Mouse (Mus musculus): ENCODE data around the gene Copg1. TPM values are rescaled to one million over a fixed set of nuclear protein-coding genes. Genes with fewer than 3 reads are reported as not detected.

Gene Copg1
- total RNA-seq, 2 experiments from 2014 or later = 158 to 172 TPM

DNA sequence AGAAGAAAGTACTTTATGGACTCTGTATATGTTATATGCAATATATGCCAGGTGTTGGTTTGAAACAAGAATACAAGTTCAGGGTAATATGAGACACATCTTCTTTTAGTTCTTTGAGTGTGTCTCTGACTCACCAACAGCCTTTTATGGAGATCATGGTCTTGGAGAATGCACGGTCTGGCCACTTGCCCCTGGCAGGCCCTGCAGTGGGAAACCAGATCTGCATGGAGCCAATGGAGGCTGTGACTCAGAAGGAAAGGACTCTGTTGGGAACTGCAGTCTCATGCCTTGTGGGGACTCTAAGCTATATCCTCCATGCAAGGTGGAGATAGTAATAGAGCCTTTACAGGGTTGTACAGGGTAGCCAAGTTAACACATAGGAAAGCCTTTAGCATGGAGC, 12.5 kb upstream of the Copg1 start:
- no peak for DNase-seq
- intact Hi-C loops (cut with DNase I) = no loop called here

DNA sequence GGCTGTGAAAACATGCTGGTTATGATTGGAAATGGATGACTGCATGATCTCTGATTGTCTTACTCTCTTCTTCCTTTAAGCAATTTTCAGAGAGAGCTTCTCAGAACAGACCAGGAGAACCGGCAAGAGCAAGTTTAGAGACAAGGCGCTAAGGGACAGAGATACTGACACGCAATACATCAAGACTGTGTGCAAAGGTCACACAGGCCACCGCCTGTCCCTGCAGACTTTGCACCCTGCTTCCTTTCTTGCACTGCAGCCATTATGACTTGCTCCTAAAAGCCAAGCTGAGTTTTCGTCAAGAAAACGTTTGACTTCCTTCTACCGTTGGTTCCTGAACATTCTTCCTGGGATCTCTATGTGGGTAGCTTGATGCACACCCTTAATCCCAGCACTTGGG, 12.1 kb upstream of the Copg1 start:
- DNase-seq = no peak
- intact Hi-C loops (cut with DNase I) = no loop called here

DNA sequence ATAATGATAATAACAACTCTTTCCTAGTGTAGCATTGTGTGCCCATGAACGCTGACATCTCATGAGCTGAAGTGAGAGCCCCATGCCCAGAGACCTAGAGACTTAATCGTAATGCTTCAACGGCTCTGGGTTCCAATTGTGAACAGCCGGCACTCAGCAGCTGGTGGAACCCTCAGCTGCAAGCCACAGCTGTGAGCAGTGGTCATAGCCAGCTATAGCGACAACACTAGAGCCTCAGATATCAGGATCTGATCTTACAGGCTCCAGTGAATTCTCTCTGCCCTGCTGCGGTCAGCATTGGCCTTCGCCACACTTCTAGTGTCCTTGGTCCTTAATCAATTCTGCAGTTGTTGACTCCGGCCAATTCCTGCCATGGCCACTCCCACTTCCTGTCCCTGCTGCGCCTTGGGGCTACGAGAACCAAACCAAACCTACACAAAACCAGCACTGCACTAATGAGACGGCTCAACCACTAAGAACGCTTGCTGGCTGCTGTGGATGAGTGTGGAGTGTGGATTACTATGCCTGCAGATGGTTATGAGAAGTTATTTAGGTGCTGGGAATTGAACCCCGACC, 11.5 kb upstream of the Copg1 start:
- intact Hi-C loops (cut with DNase I) = no loop called here
- no peak for DNase-seq

DNA sequence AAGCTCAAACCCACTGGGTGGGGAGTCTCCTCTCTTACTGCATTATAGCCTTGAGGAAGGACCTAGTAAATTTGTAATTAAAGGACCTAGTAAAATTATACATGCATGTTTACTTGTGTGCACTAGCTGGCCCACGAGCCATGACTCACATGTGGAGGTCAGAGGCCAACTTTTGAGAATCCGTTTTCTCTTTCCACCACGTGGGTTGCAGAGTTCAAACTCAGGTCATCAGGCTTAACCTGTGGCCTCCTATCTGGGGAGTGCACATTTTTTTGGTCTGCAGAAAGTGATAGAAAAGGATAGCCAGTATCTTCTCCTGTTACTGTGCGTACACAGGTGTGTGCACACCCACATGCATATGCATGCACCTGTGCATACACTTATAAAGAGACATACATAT, 8.6 kb upstream of the Copg1 start:
- intact Hi-C loops (cut with DNase I) = no loop called here

GRCm38 (mm10) chr6:87879628-87880027, 8.0 kb upstream of the Copg1 start:
- intact Hi-C loops (cut with DNase I) = no loop called here
- DNase-seq = no peak

More for the DNA sequence above, 8.6 kb upstream of the Copg1 start:
- DNase-seq = no peak

- no peak for DNase-seq
- intact Hi-C loops (cut with DNase I) = no loop called here
These were observed 5.4 kb upstream of the Copg1 start for GRCm38 (mm10) chr6:87882221-87882620.

DNA sequence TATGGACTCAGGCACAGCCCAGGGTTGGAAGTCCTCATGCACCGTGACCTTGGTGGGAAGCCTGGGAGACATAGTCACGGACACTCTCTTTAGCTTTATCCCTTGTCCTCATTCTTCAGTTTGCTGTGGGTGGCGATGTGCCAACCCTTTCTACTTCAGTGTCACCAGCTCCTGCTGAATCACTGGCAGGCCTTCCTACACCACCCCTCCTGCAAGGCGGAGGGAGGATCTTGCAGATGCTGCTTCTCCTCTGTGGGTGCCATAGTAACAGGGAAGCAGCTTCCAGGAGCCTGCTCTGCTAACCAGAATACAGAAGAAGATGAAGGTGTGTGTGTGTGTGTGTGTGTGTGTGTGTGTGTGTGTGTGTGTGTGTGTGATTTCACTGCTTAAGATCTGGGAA, 4.8 kb upstream of the Copg1 start:
- peak; percentile 63 for DNase-seq
- intact Hi-C loops (cut with DNase I) = no loop called here

DNA sequence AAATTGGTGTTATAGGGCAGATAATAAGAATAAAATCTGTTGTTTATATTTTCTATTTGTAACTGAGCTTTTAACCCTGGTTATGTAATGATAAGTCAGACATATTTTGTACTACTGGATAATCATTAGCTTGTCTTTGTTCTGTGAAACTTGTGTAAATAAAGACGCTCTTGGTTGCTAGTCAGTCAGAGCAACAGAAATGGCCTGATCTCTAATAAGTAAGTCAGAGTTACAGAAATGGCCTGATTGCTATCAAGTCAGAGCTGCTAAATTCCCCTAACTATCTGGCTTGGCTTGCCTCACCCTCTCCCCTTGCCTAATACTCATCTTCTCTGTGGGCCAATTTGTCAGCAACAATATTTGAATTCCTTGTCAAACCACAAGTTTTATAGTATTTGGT, 893 bp upstream of the Copg1 start:
- intact Hi-C loops (cut with DNase I) = no loop called here

DNA sequence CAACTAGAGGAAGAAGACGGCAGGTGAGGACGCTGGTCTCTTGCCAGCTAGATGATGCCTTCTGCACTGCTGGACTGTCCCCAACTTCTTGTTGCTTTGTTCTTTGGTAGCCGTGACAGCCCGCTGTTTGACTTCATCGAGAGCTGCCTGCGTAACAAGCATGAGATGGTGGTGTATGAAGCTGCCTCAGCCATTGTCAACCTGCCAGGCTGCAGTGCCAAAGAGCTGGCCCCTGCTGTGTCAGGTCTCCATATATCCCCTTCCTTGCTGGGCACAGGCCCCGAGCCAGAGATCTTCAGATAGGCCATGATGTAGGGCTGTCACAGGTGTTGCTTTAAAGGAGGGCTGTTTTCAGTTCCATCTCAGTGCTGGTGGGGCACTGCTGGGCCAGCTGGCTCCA, 6.3 kb downstream of the Copg1 start:
- intact Hi-C loops (cut with DNase I) = no loop called here

More for the DNA sequence above, 893 bp upstream of the Copg1 start:
- no peak for DNase-seq

GRCm38 (mm10) chr6:87898028-87898427, 10.4 kb downstream of the Copg1 start:
- no peak for DNase-seq
- intact Hi-C loops (cut with DNase I) = no loop called here

More for the DNA sequence above, 6.3 kb downstream of the Copg1 start:
- DNase-seq = peak; percentile 77

DNA sequence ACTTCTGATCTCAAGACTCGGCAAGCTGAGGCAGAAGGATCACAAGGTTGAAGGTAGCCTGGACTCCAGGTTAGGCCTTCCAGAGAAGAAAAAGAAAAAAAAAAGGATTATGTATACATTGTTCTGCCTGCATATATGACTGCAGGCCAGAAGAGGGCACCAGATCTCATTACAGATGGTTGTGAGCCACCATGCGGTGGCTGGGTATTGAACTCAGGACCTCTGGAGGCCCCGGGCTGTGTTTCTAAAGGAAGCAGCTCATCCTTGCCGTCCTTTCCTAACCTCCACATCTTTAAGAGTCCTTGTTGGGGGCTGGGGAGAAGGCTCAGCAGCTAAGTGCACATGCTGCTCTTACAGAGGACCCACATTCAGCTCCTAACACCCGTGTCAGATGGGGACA, 19.0 kb downstream of the Copg1 start:
- DNase-seq = no peak
- intact Hi-C loops (cut with DNase I) = no loop called here

DNA sequence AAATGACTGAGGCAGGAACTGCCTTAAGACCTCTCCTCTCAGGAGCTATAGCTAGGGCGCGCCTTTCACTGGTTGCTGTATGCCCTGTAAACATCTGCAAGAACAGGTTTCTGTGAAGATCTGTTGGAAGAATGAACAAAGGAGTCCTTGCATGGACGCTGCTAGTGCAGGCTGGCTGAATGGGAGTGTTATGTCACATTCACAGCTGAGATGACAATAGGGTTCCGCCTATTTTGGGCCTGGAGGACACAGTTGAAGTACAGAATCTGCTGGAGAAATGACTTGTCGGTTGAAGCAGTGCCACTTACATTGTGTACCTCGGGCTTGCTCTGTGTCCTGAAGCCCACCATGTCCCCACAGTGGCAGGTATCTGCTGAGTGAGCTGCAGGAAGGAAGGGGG, 21.6 kb downstream of the Copg1 start:
- intact Hi-C loops (cut with DNase I) = no loop called here
- no peak for DNase-seq

- intact Hi-C loops (cut with DNase I) = loop anchor here (5.0 kb wide), 2 partner anchors 71 to 86 kb away; partner anchors contain the start of gene H1fx
- no peak for DNase-seq
These were observed 23.9 kb downstream of the Copg1 start for GRCm38 (mm10) chr6:87911559-87911958.

GRCm38 (mm10) chr6:87913661-87914325, 26.2 kb downstream of the Copg1 start, which contains the start of gene Hmces:
Hmces (plus strand) TSS chr6:87913935.
- intact Hi-C loops (cut with DNase I) = loop anchor here (5.0 kb wide), 2 partner anchors 69 to 84 kb away; partner anchors contain the start of gene H1fx
- peak; percentile 64 for DNase-seq

DNA sequence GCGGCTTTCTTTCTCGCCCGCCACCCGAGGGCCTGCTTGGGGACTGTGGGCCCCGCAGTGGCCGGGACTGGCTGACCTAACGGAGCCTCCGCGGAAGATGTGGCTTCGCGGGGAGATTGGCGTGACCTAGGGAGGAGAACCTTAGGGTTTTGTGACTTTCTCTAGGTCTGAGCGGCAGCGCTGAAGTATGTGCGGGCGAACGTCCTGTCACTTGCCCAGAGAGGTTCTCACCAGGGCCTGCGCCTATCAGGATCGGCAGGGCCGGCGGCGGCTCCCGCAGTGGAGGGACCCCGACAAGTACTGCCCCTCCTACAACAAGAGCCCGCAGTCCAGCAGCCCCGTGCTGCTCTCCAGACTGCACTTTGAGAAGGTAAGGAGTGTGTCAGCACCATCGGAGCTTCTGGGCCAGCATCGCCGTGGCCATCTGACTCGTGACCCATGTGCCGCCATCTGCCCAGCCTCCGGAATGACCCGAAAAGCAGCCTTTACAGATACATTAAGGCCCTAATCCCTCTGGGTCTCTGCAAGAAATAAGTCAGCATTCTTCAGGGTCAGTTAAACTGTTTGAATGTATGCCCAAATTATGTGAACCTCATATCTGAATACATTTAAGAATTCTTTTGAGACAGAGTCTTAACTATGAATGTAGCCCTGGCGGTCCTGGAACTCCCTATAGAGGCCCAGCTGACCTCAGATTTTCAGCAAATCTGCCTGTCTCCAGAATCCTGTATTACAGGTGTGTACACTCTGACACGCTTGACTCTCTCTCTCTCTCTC, 26.9 kb downstream of the Copg1 start:
- intact Hi-C loops (cut with DNase I) = loop anchor here (5.0 kb wide), 2 partner anchors 68 to 83 kb away; partner anchors contain the start of gene H1fx
- peak; percentile 41 for DNase-seq

DNA sequence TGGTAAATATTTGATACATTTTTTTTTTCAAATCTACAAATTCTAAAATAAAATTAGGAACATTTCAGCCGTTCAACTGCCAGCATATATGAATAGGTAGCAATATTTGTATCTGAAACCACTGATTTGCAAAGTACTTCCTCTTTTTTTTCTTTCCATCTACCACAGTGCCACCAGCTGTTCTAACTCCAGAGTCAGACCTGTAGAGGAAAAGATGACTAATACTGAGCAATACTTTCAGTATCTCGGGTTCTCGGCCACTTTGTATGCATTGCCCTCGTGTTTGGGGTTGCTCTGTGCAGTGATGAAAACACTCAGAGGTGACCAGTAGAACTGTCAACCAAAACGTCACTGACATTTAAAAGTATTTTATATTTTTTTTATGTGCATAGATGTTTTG, 28.3 kb downstream of the Copg1 start:
- intact Hi-C loops (cut with DNase I) = no loop called here

GRCm38 (mm10) chr6:87921201-87921600, 33.6 kb downstream of the Copg1 start:
- intact Hi-C loops (cut with DNase I) = loop anchor here (10.0 kb wide), 1 partner anchor 174 kb away; no protein-coding TSS in a partner anchor
- DNase-seq = no peak

More for the DNA sequence above, 28.3 kb downstream of the Copg1 start:
- DNase-seq = no peak

- intact Hi-C loops (cut with DNase I) = loop anchor here (10.0 kb wide), 1 partner anchor 171 kb away; no protein-coding TSS in a partner anchor
- DNase-seq = no peak
These were observed 36.0 kb downstream of the Copg1 start for GRCm38 (mm10) chr6:87923624-87924023.

DNA sequence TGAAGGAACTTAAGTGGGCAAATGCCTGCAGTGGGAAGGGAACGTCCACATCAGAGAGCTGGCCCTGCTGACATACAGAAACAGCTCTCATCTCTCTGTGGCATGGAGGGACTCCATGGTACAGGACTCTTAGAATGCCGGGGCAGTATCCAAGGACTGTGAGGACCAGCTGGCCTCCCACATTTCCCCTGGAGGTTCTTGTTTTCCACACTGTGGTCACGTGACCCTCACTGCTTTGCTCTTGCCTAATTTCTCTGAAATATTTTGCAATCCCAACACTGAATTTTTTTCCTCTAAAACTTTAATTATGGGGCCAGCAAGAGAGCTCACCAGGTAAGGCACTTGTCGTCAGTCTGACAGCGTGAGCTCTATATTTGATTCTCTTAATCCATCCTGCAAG, 47.4 kb downstream of the Copg1 start:
- DNase-seq = no peak
- intact Hi-C loops (cut with DNase I) = no loop called here

DNA sequence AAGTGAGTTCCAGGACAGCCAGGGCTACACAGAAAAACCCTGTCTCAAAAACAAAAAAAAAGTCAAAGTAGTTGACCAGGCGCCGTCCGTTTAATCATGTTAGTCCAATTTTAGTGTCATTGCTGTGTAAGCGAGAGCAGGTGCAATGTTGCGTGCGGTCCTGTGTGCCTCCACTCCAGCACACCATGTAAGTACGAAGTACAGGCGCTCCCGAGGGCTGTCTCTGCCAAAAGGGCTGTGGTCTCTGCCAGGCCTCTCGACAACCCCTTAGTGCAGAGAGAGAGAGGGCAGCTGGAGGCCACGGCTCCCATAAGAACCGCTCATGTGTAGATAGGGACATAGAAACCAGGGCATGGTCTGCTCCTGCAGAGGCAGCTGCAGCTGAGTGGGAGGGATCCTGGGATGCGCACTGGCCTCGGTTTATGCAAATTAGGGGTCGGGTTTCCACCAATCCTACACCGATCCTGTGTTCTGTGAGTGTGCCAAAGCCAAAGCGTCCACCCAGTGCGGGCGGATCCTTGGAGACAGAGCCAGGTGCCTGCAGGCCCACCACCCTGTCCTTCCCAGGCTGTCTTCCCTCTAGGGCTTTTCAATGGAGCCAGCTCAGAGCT, 49.7 kb downstream of the Copg1 start:
- DNase-seq = peak; percentile 50
- intact Hi-C loops (cut with DNase I) = no loop called here

DNA sequence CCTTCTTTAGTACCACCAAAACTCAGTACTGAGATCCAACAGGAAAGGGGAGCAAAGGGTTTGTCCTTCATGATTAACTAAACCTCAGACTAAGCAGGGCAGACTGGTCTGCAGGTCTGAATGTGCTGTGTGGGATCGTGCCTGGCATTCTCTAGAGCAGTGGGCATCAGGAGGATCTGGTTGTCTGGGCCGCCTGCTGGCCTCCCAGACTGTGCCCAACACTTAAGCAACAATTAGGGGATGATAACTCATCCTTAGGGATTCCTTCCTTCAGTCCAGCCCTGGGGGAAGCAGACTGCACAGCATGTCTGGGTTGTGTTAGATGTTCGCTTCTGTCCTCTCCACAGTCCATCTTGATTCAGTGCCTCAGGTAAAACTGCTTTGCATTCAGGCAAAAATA, 51.3 kb downstream of the Copg1 start:
- intact Hi-C loops (cut with DNase I) = no loop called here
- no peak for DNase-seq

All from left cerebral cortex, postnatal 4 days (tissue).